Mouse (Mus musculus): ENCODE results near the gene Crb2. TPM values are rescaled to one million over a fixed set of nuclear protein-coding genes. Genes with fewer than 3 reads are reported as not detected.

Gene Crb2
- polyA plus RNA-seq, 1 experiment, result 2.0 TPM

DNA sequence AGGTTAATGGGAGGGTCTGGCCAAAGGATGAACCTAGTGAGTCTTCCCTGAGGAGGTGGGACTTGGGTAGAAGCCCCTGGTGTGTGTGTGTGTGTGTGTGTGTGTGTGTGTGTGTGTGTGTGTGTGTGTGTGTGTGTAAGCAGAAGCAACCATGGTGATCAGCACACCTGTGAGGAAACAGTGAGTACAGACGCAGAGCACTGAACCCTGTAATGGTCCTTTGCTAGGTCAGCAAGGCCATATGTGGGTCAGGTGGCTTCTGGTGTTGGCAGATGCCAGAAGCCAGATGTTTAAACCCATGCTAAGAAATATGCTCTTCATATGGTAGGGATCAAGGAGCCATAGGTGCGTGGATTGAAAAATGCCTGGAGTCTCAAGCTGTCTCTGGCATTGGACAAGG, 11.5 kb upstream of the Crb2 start:
- peaks cover 23% of the 10 kb centered on the region for H3K4me1 ChIP-seq (ENCODE audit: control insufficient read depth, insufficient read depth, low read length)
- no peak overlapping the region for H3K4me3 ChIP-seq (ENCODE audit: insufficient read depth, low read length)
- H3K27ac ChIP-seq (ENCODE audit: insufficient read depth, low read length), result peak overlapping the region; percentile 65
- TF ChIP-seq POLR2A (IDR thresholded peaks at IDR 0.05; ENCODE audit: extremely low read depth, insufficient read depth, low read length) (no peak), CTCF (IDR thresholded peaks at IDR 0.05; ENCODE audit: extremely low read depth, insufficient read depth, low read length) (no peak)

DNA sequence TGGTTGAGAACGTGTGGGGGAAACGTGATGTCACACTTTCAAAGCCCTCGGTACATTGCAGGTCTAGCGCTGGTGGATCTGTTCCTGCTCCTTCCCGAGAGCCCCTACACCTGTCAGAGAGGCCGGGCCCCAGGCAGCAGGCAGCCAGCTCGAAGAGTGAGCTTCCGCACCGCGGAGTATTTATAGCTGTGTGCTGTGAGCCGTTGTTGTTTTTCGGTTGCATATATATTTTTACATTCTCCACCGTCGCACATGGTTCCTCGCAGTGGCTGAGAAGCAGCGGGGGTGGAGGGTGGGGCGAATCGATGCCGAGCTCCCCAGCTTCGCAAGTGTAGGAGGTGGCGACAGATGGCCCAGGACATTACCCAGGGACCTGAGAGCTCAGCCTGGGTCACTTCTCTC, 11.0 kb upstream of the Crb2 start:
- H3K4me3 ChIP-seq (ENCODE audit: insufficient read depth, low read length), result no peak overlapping the region
- TF ChIP-seq POLR2A (IDR thresholded peaks at IDR 0.05; ENCODE audit: extremely low read depth, insufficient read depth, low read length) (no peak), CTCF (IDR thresholded peaks at IDR 0.05; ENCODE audit: extremely low read depth, insufficient read depth, low read length) (no peak)
- peaks cover 23% of the 10 kb centered on the region for H3K4me1 ChIP-seq (ENCODE audit: control insufficient read depth, insufficient read depth, low read length)
- H3K27ac ChIP-seq (ENCODE audit: insufficient read depth, low read length), result peak overlapping the region; percentile 82

DNA sequence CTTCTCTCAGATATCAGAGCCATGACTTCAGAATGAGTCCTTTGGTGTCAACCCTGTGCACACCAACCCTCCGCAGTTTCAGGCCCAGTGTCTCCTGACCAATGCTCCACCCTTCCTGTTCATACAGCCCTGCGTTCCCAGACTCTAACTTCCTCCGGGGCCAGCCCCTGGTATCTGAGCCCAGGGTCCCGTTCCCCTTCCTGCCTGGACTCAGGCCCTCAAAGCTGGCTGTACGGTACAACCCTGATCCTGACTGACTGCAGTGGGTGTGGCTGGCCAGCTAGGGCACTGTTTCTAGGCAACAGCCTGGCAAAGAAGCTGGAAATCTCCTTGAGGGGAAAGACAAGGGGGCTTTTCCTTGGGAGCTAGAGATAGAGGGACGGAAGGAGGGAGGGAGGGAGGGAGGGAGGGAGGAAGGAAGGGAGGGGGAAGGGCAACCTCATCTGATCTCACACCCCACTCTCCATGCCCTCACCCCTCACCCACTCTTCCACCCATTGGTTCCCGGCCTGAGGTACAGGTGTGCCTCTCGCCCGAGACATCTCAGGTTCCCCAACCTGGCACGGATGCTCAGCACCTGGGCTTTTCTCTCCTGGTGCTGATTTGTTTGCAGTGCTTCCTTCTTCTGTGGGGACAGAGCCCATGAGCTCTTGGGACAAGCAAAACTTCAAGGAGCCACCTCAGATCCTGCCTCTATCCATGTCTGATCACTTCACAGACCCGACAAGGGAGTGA, 9.9 kb upstream of the Crb2 start:
- TF ChIP-seq POLR2A (IDR thresholded peaks at IDR 0.05; ENCODE audit: extremely low read depth, insufficient read depth, low read length) (no peak), CTCF (IDR thresholded peaks at IDR 0.05; ENCODE audit: extremely low read depth, insufficient read depth, low read length) (no peak)

GRCm38 (mm10) chr2:37767080-37767547, 8.9 kb upstream of the Crb2 start:
- H3K27ac ChIP-seq (ENCODE audit: insufficient read depth, low read length), result peak overlapping the region; percentile 1; the same call in 1 of the 2 replicates

More for the DNA sequence above, 9.9 kb upstream of the Crb2 start:
- Histone ChIP-seq H3K27ac (ENCODE audit: insufficient read depth, low read length) (peak overlapping the region; percentile 82), H3K4me1 (ENCODE audit: control insufficient read depth, insufficient read depth, low read length) (peaks cover 27% of the 10 kb centered on the region), H3K4me3 (ENCODE audit: insufficient read depth, low read length) (no peak overlapping the region)

DNA sequence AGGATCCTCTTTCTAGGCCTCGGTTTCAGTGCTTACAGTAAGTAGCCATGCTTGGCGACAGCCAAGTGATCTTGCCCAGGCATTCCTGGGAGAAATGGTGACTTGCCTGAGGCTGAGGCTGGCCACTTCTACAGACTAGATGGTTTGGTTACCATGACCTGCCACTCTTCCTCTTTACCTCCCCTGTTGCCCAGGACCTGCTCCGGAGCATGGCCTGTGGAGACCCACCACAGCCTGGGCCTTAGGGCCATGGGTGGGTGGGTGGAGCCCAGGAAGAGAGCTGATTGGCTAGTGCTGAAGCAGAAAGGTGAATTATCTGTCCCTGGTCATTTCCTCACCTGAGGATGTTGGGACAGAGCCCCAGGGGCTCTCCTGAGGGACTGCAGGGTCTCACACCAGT, 8.3 kb upstream of the Crb2 start:
- Histone ChIP-seq H3K27ac (ENCODE audit: insufficient read depth, low read length) (peak overlapping the region; percentile 20), H3K4me1 (ENCODE audit: control insufficient read depth, insufficient read depth, low read length) (peaks cover 27% of the 10 kb centered on the region), H3K4me3 (ENCODE audit: insufficient read depth, low read length) (no peak overlapping the region)
- TF ChIP-seq CTCF (IDR thresholded peaks at IDR 0.05; ENCODE audit: extremely low read depth, insufficient read depth, low read length), result no peak
- no peak for TF ChIP-seq POLR2A (IDR thresholded peaks at IDR 0.05; ENCODE audit: extremely low read depth, insufficient read depth, low read length)

More at GRCm38 (mm10) chr2:37767080-37767547, 8.9 kb upstream of the Crb2 start:
- TF ChIP-seq CTCF (IDR thresholded peaks at IDR 0.05; ENCODE audit: extremely low read depth, insufficient read depth, low read length) (no peak), POLR2A (IDR thresholded peaks at IDR 0.05; ENCODE audit: extremely low read depth, insufficient read depth, low read length) (no peak)
- Histone ChIP-seq H3K4me1 (ENCODE audit: control insufficient read depth, insufficient read depth, low read length) (peaks cover 27% of the 10 kb centered on the region), H3K4me3 (ENCODE audit: insufficient read depth, low read length) (no peak overlapping the region)

GRCm38 (mm10) chr2:37768903-37769302, 7.1 kb upstream of the Crb2 start:
- Histone ChIP-seq H3K27ac (ENCODE audit: insufficient read depth, low read length) (0 out of 2 replicates have a peak overlapping the region, but pooled peaks have one; percentile 20), H3K4me1 (ENCODE audit: control insufficient read depth, insufficient read depth, low read length) (peaks cover 27% of the 10 kb centered on the region), H3K4me3 (ENCODE audit: insufficient read depth, low read length) (no peak overlapping the region)
- TF ChIP-seq CTCF (IDR thresholded peaks at IDR 0.05; ENCODE audit: extremely low read depth, insufficient read depth, low read length) (no peak), POLR2A (IDR thresholded peaks at IDR 0.05; ENCODE audit: extremely low read depth, insufficient read depth, low read length) (no peak)

- TF ChIP-seq CTCF (IDR thresholded peaks at IDR 0.05; ENCODE audit: extremely low read depth, insufficient read depth, low read length), result no peak
- TF ChIP-seq POLR2A (IDR thresholded peaks at IDR 0.05; ENCODE audit: extremely low read depth, insufficient read depth, low read length), result no peak
- H3K4me1 ChIP-seq (ENCODE audit: control insufficient read depth, insufficient read depth, low read length), result peaks cover 24% of the 10 kb centered on the region
- H3K27ac ChIP-seq (ENCODE audit: insufficient read depth, low read length), result no peak overlapping the region
- H3K4me3 ChIP-seq (ENCODE audit: insufficient read depth, low read length), result no peak overlapping the region
These were observed 6.3 kb upstream of the Crb2 start for GRCm38 (mm10) chr2:37769793-37770192.

GRCm38 (mm10) chr2:37771618-37772285, 4.3 kb upstream of the Crb2 start:
- TF ChIP-seq POLR2A (IDR thresholded peaks at IDR 0.05; ENCODE audit: extremely low read depth, insufficient read depth, low read length) (no peak), CTCF (IDR thresholded peaks at IDR 0.05; ENCODE audit: extremely low read depth, insufficient read depth, low read length) (peak; percentile 66)
- Histone ChIP-seq H3K4me3 (ENCODE audit: insufficient read depth, low read length) (peak overlapping the region; percentile 36), H3K4me1 (ENCODE audit: control insufficient read depth, insufficient read depth, low read length) (peaks cover 12% of the 10 kb centered on the region), H3K27ac (ENCODE audit: insufficient read depth, low read length) (no peak overlapping the region)

GRCm38 (mm10) chr2:37774571-37774970, 1.5 kb upstream of the Crb2 start:
- Histone ChIP-seq H3K27ac (ENCODE audit: insufficient read depth, low read length) (no peak overlapping the region), H3K4me1 (ENCODE audit: control insufficient read depth, insufficient read depth, low read length) (peaks cover 4% of the 10 kb centered on the region), H3K4me3 (ENCODE audit: insufficient read depth, low read length) (no peak overlapping the region)
- no peak for TF ChIP-seq POLR2A (IDR thresholded peaks at IDR 0.05; ENCODE audit: extremely low read depth, insufficient read depth, low read length)
- peak; percentile 53 for TF ChIP-seq CTCF (IDR thresholded peaks at IDR 0.05; ENCODE audit: extremely low read depth, insufficient read depth, low read length)

All from cortical plate, adult 2 months (tissue).